Mouse (Mus musculus) heart, embryonic 11.5 days (tissue): ENCODE results near the gene Speer4f2. TPM values are rescaled to one million over a fixed set of nuclear protein-coding genes. Genes with fewer than 3 reads are reported as not detected.

Experiments used
- ATAC-seq: fragments of 200-750 bp; cut with Nextera tagmentation; replicated peaks from 2 replicates; pipeline ENCODE4 v1.8.0; 2017; ENCODE audit warnings: moderate library complexity; ENCODE audit not compliant: insufficient number of reproducible peaks, low FRiP score, low TSS enrichment
- H3K27ac ChIP-seq: fragments of 300-500 bp; sonication (generic); 2 replicates; pipeline ENCODE4 v1.5.1; 2014; ENCODE audit warnings: mild to moderate bottlenecking, low read depth, low read length
- H3K27me3 ChIP-seq: fragments of 300-500 bp; sonication (generic); 2 replicates; pipeline ENCODE4 v1.6.1; 2014; ENCODE audit warnings: mild to moderate bottlenecking, low read length, mixed read lengths; ENCODE audit not compliant: control insufficient read depth, insufficient read depth
- H3K36me3 ChIP-seq: fragments of 300-500 bp; sonication (generic); 2 replicates; pipeline ENCODE4 v1.6.1; 2014; ENCODE audit warnings: mild to moderate bottlenecking, low read length, moderate library complexity, mixed read lengths; ENCODE audit not compliant: control insufficient read depth, insufficient read depth
- H3K4me1 ChIP-seq: fragments of 300-500 bp; sonication (generic); 2 replicates; pipeline ENCODE4 v1.6.1; 2014; ENCODE audit warnings: low read length; ENCODE audit not compliant: control insufficient read depth, insufficient read depth
- H3K4me2 ChIP-seq: fragments of 300-500 bp; sonication (generic); 2 replicates; pipeline ENCODE4 v1.6.1; 2014; ENCODE audit warnings: mild to moderate bottlenecking, moderate library complexity
- H3K4me3 ChIP-seq: fragments of 300-500 bp; sonication (generic); 2 replicates; pipeline ENCODE4 v1.5.1; 2014; ENCODE audit warnings: low read depth, low read length
- H3K9ac ChIP-seq: fragments of 300-500 bp; sonication (generic); 2 replicates; pipeline ENCODE4 v1.6.1; 2014; ENCODE audit warnings: mild to moderate bottlenecking, low read depth, low read length, moderate library complexity
- H3K9me3 ChIP-seq: fragments of 300-500 bp; sonication (generic); replicated peaks from 2 replicates; pipeline ENCODE4 v1.6.1; 2016; ENCODE audit warnings: low read length; ENCODE audit not compliant: control insufficient read depth
- WGBS: fragments of 180-500 bp; shearing (Covaris S2); extraction: QIAGEN DNeasy Blood & Tissue Kit; methylation state at CpG from one replicate; pipeline ENCODE4 v1.1.7; 2014; ENCODE audit not compliant: insufficient replicate concordance; 5-methylcytosine and 5-hydroxymethylcytosine counted together
- polyA plus RNA-seq: library from polyadenylated mRNA; unstranded; fragments of >200 nt; fragmentation: Nextera tagmentation; extraction: Ambion mirVana; gene quantifications from 2 replicates; pipeline ENCODE4 v1.2.1, GENCODE M21; 2014

Speer4f2 gene
- polyA plus RNA-seq, 1 experiment from 2014 or later, result not detected

GRCm38 (mm10) chr5:17426930-17427329, 54.0 kb downstream of the Speer4f2 start:
- Histone ChIP-seq H3K27me3 (no peaks in the 10 kb centered on the region), H3K36me3 (no peaks in the 10 kb centered on the region), H3K4me1 (no peaks in the 10 kb centered on the region), H3K9me3 (no peaks in the 10 kb centered on the region), H3K9ac (no peak overlapping the region), H3K4me2 (no peak overlapping the region), H3K4me3 (no peak overlapping the region), H3K27ac (no peak overlapping the region)
- no peak for ATAC-seq
- WGBS, result 69% methylated on average over 1 of the region's 1 CpGs

Other genes with a start within 250 kb of the Speer4f2 start
- gene Speer4f1, start 102.9 kb downstream of the Speer4f2 start, polyA plus RNA-seq, result not detected in 2 replicates
- 30.3 and 33.7 TPM in 2 replicates for gene Sema3c, start 201.1 kb downstream of the Speer4f2 start, polyA plus RNA-seq